Mouse (Mus musculus): Measurements from ENCODE around the gene Cxcl10. TPM values are rescaled to one million over a fixed set of nuclear protein-coding genes. Genes with fewer than 3 reads are reported as not detected.

Gene Cxcl10
- polyA plus RNA-seq, 1 experiment from 2014 or later = 1.4 TPM

GRCm38 (mm10) chr5:92336743-92337142 is 11.9 kb downstream of the Cxcl10 start:
- Histone ChIP-seq H3K27me3 (no peaks in the 10 kb centered on the region), H3K4me2 (no peak overlapping the region), H3K36me3 (no peaks in the 10 kb centered on the region), H3K4me1 (peaks cover 4% of the 10 kb centered on the region; the same call in 1 of the 2 replicates), H3K27ac (no peak overlapping the region), H3K9me3 (replicated peaks) (no peaks in the 10 kb centered on the region), H3K4me3 (replicated peaks) (no peak overlapping the region), H3K9ac (no peak overlapping the region)
- WGBS = 71% methylated on average over 3 of the region's 3 CpGs
- no peak for ATAC-seq (replicated peaks; ENCODE audit: low FRiP score)

- Histone ChIP-seq H3K9me3 (replicated peaks) (no peaks in the 10 kb centered on the region), H3K36me3 (no peaks in the 10 kb centered on the region), H3K4me3 (replicated peaks) (peak overlapping the region; percentile 5; the same call in 1 of the 2 replicates), H3K4me2 (peak overlapping the region; percentile 28), H3K27me3 (no peaks in the 10 kb centered on the region), H3K27ac (peak overlapping the region; percentile 82), H3K4me1 (peaks cover 5% of the 10 kb centered on the region; the same call in 1 of the 2 replicates), H3K9ac (no peak overlapping the region)
- 46% methylated on average over 9 of the region's 9 CpGs for WGBS
- ATAC-seq (replicated peaks; ENCODE audit: low FRiP score) = no peak
Measured at GRCm38 (mm10) chr5:92332359-92332840, 16.3 kb downstream of the Cxcl10 start.

GRCm38 (mm10) chr5:92331635-92332338 is 16.9 kb downstream of the Cxcl10 start, which contains the start of gene Art3:
TSS of gene Art3 (plus strand) at chr5:92331827.
- H3K27me3 ChIP-seq = no peaks in the 10 kb centered on the region
- H3K27ac ChIP-seq = peak within 1 kb of the TSS; percentile 82
- H3K9me3 ChIP-seq (replicated peaks) = no peaks in the 10 kb centered on the region
- H3K4me1 ChIP-seq = peaks cover 5% of the 10 kb centered on the region; the same call in 1 of the 2 replicates
- no peak within 1 kb of the TSS for H3K9ac ChIP-seq
- ATAC-seq (replicated peaks; ENCODE audit: low FRiP score) = no peak
- H3K36me3 ChIP-seq = no peaks in the 10 kb centered on the region
- peak within 1 kb of the TSS; percentile 28 for H3K4me2 ChIP-seq
- H3K4me3 ChIP-seq (replicated peaks) = peak within 1 kb of the TSS; percentile 5; the same call in 1 of the 2 replicates
- 90% methylated on average over 17 of the region's 17 CpGs for WGBS

- Histone ChIP-seq H3K27ac (no peak overlapping the region), H3K9me3 (replicated peaks) (no peaks in the 10 kb centered on the region), H3K27me3 (no peaks in the 10 kb centered on the region), H3K4me3 (replicated peaks) (no peak overlapping the region), H3K9ac (no peak overlapping the region), H3K4me1 (peaks cover 5% of the 10 kb centered on the region; the same call in 1 of the 2 replicates), H3K4me2 (no peak overlapping the region), H3K36me3 (no peaks in the 10 kb centered on the region)
- ATAC-seq (replicated peaks; ENCODE audit: low FRiP score) = no peak
- WGBS = 90% methylated on average over 12 of the region's 12 CpGs
Measured at GRCm38 (mm10) chr5:92331122-92331521, 17.6 kb downstream of the Cxcl10 start.

GRCm38 (mm10) chr5:92327929-92328328 is 20.8 kb downstream of the Cxcl10 start, which contains the start of gene Cxcl9:
TSS of gene Cxcl9 (minus strand) at chr5:92328079.
- H3K4me3 ChIP-seq (replicated peaks) = no peak within 1 kb of the TSS
- no peak within 1 kb of the TSS for H3K27ac ChIP-seq
- no peaks in the 10 kb centered on the region for H3K36me3 ChIP-seq
- no peaks in the 10 kb centered on the region for H3K9me3 ChIP-seq (replicated peaks)
- H3K9ac ChIP-seq = no peak within 1 kb of the TSS
- no peaks in the 10 kb centered on the region for H3K27me3 ChIP-seq
- H3K4me1 ChIP-seq = peaks cover 5% of the 10 kb centered on the region; the same call in 1 of the 2 replicates
- 80% methylated on average over 7 of the region's 7 CpGs for WGBS
- no peak within 1 kb of the TSS for H3K4me2 ChIP-seq
- ATAC-seq (replicated peaks; ENCODE audit: low FRiP score) = no peak

- Histone ChIP-seq H3K4me1 (peaks cover 5% of the 10 kb centered on the region; the same call in 1 of the 2 replicates), H3K9ac (no peak overlapping the region), H3K9me3 (replicated peaks) (no peaks in the 10 kb centered on the region), H3K27ac (no peak overlapping the region), H3K36me3 (no peaks in the 10 kb centered on the region), H3K27me3 (no peaks in the 10 kb centered on the region), H3K4me2 (no peak overlapping the region), H3K4me3 (replicated peaks) (no peak overlapping the region)
- WGBS = 76% methylated on average over 6 of the region's 6 CpGs
- no peak for ATAC-seq (replicated peaks; ENCODE audit: low FRiP score)
Measured at GRCm38 (mm10) chr5:92327367-92327766, 21.3 kb downstream of the Cxcl10 start.

- ATAC-seq (replicated peaks; ENCODE audit: low FRiP score) = no peak
- Histone ChIP-seq H3K4me3 (replicated peaks) (no peak overlapping the region), H3K9ac (no peak overlapping the region), H3K27me3 (no peaks in the 10 kb centered on the region), H3K4me2 (no peak overlapping the region), H3K4me1 (peaks cover 7% of the 10 kb centered on the region), H3K27ac (no peak overlapping the region), H3K9me3 (replicated peaks) (no peaks in the 10 kb centered on the region), H3K36me3 (no peaks in the 10 kb centered on the region)
- 54% methylated on average over 5 of the region's 5 CpGs for WGBS
Measured at GRCm38 (mm10) chr5:92323264-92323663, 25.4 kb downstream of the Cxcl10 start.

GRCm38 (mm10) chr5:92322612-92323011 is 26.1 kb downstream of the Cxcl10 start:
- no peaks in the 10 kb centered on the region for H3K9me3 ChIP-seq (replicated peaks)
- H3K4me2 ChIP-seq = no peak overlapping the region
- no peak overlapping the region for H3K27ac ChIP-seq
- ATAC-seq (replicated peaks; ENCODE audit: low FRiP score) = no peak
- no peak overlapping the region for H3K4me3 ChIP-seq (replicated peaks)
- H3K4me1 ChIP-seq = peaks cover 7% of the 10 kb centered on the region
- H3K36me3 ChIP-seq = no peaks in the 10 kb centered on the region
- no peaks in the 10 kb centered on the region for H3K27me3 ChIP-seq
- 73% methylated on average over 4 of the region's 4 CpGs for WGBS
- no peak overlapping the region for H3K9ac ChIP-seq

GRCm38 (mm10) chr5:92321631-92322400 is 26.9 kb downstream of the Cxcl10 start:
- Histone ChIP-seq H3K27me3 (no peaks in the 10 kb centered on the region), H3K36me3 (no peaks in the 10 kb centered on the region), H3K4me2 (0 out of 2 replicates have a peak overlapping the region, but pooled peaks have one; percentile 8), H3K27ac (no peak overlapping the region), H3K4me3 (replicated peaks) (no peak overlapping the region), H3K9me3 (replicated peaks) (no peaks in the 10 kb centered on the region), H3K4me1 (peaks cover 7% of the 10 kb centered on the region), H3K9ac (no peak overlapping the region)
- WGBS = 47% methylated on average over 8 of the region's 8 CpGs
- no peak; the same call in 1 of the 2 replicates for ATAC-seq (replicated peaks; ENCODE audit: low FRiP score)

GRCm38 (mm10) chr5:92318596-92318995 is 30.1 kb downstream of the Cxcl10 start:
- no peaks in the 10 kb centered on the region for H3K9me3 ChIP-seq (replicated peaks)
- H3K4me2 ChIP-seq = no peak overlapping the region
- H3K27me3 ChIP-seq = no peaks in the 10 kb centered on the region
- H3K36me3 ChIP-seq = no peaks in the 10 kb centered on the region
- no peak overlapping the region for H3K27ac ChIP-seq
- peaks cover 7% of the 10 kb centered on the region for H3K4me1 ChIP-seq
- ATAC-seq (replicated peaks; ENCODE audit: low FRiP score) = no peak
- no peak overlapping the region for H3K9ac ChIP-seq
- no peak overlapping the region for H3K4me3 ChIP-seq (replicated peaks)
- 87% methylated on average over 14 of the region's 14 CpGs for WGBS

- Histone ChIP-seq H3K27ac (no peak overlapping the region), H3K4me2 (no peak overlapping the region), H3K4me3 (replicated peaks) (no peak overlapping the region), H3K4me1 (peaks cover 7% of the 10 kb centered on the region), H3K27me3 (no peaks in the 10 kb centered on the region), H3K36me3 (no peaks in the 10 kb centered on the region), H3K9me3 (replicated peaks) (no peaks in the 10 kb centered on the region), H3K9ac (no peak overlapping the region)
- ATAC-seq (replicated peaks; ENCODE audit: low FRiP score) = no peak
- WGBS = 73% methylated on average over 7 of the region's 7 CpGs
Measured at GRCm38 (mm10) chr5:92318119-92318518, 30.6 kb downstream of the Cxcl10 start.

GRCm38 (mm10) chr5:92313776-92314175 is 34.9 kb downstream of the Cxcl10 start:
- 65% methylated on average over 7 of the region's 7 CpGs for WGBS
- Histone ChIP-seq H3K9ac (no peak overlapping the region), H3K4me2 (no peak overlapping the region), H3K27ac (no peak overlapping the region), H3K4me1 (peaks cover 7% of the 10 kb centered on the region), H3K27me3 (no peaks in the 10 kb centered on the region), H3K36me3 (no peaks in the 10 kb centered on the region), H3K9me3 (replicated peaks) (no peaks in the 10 kb centered on the region), H3K4me3 (replicated peaks) (no peak overlapping the region)
- ATAC-seq (replicated peaks; ENCODE audit: low FRiP score) = no peak

Measured in kidney, embryonic 15.5 days (tissue).